Mouse (Mus musculus) common myeloid progenitor, adult 5-6 weeks (primary cell): ENCODE measurements around the gene Psg29. TPM values are rescaled to one million over a fixed set of nuclear protein-coding genes. Genes with fewer than 3 reads are reported as not detected.

ENCODE experiments used
- ATAC-seq: replicated peaks from 2 replicates; pipeline ENCODE4 v1.8.0; 2016; ENCODE audit warnings: low read depth, mild to moderate bottlenecking, moderate TSS enrichment, inconsistent platforms; ENCODE audit not compliant: poor library complexity, severe bottlenecking
- total RNA-seq: library from RNA; stranded (forward); fragments of 200-1000, 187-1606 nt; gene quantifications from 2 replicates; pipeline ENCODE4 v1.2.3, GENCODE M21; 2017

The Psg29 gene
- not detected in 2 replicates for total RNA-seq

DNA sequence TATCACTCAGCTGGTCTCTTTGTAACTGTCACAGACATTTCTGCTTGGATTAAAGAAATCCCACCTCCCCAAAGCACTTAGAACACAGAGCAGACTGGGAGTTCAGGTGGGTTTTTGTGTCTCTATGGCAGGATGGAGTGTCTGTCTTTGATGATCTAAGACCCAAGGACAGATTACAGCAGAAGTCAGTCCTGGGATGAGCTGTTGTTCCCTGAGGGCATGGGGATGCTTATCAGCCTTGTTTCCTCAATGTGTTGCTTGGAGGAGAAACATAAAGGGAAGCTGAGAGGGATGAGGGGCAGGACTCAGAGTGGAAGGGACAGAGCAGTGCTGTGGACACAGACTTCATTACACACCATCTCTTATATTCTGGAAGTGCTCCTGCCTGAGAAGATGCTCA lies at the start of gene Psg29:
Gene Psg29 (plus strand): TSS at position 301 of the 400 bp plus-strand sequence.
- ATAC-seq: no peak

GRCm38 (mm10) chr7:17155634-17156033 lies 47.6 kb upstream of the Psg29 start:
- ATAC-seq: peak; percentile 54; the same call in 1 of the 2 replicates

DNA sequence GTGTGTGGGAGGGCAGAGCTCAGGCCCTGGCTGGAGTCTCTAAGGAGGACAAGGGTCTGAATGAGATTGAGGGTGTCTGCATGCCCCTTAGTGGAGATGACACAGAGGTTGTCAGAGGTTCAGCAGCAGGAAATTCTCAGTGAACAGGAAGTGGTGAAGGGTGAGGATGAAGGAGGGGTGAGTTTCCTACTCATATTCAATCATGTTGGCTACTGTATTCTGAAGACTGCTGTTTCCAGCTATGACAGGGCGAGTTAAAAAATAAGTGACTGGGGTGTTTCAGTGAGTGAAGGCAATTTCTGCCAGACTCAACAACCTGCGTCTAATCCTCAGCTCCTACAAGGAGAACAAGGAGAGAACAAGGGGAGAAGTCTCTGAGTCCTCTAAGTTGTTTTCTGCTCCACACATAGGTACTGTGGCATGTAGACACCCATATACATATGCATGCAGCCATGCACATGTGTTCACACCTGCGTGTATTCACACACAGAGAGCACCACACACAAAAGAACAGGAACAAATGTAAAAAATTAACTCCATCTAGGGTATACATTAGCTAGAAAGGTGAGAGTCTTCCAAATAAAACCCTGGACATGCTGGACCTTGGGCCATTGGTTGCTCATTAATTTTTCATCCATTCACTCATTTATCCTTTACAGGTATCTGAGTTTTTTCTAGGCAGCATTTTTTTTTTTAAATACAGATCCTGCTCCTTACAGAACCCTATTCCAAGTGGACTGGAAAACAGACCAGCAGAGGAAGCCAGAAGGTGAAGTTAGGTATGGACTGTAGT lies 46.2 kb upstream of the Psg29 start:
- ATAC-seq: no peak

DNA sequence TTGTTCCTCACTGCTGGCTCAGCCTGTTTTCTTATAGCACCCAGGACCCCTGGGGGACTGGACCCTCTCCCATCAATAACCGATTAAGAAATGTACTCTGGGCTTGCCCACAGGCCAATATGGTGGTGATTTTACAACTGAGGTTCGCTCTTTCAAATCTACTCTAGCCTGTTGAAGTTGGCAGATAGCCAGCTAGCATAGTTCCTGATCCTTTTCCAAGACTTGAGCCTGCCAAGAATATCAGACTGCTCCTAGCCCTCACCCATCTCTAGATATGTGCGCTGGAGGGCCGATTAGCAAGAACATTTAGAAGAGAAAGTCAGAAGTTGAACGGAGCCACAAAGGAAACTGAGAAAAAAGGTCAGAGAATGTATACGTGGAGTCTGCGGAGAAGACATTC lies 44.3 kb upstream of the Psg29 start:
- no peak for ATAC-seq

- no peak for ATAC-seq
Observed at GRCm38 (mm10) chr7:17171827-17172226, 31.4 kb upstream of the Psg29 start.

- ATAC-seq: no peak
Observed at GRCm38 (mm10) chr7:17205530-17206184, 2.4 kb downstream of the Psg29 start.

Other genes with a start within 250 kb of the Psg29 start
- gene Pnmal1, start 243.8 kb upstream of the Psg29 start, total RNA-seq: 0.09 TPM in 1 of 2 replicates, not detected in the other
- 0.37 TPM in 1 of 2 replicates, not detected in the other for gene Gm42372, start 220.4 kb upstream of the Psg29 start, total RNA-seq
- 6.5 and 8.2 TPM in 2 replicates for gene Ccdc8, start 210.8 kb upstream of the Psg29 start, total RNA-seq
- 75.0 and 99.0 TPM in 2 replicates for gene Ppp5c, start 175.6 kb upstream of the Psg29 start, total RNA-seq
- 0.82 and 2.2 TPM in 2 replicates for gene Hif3a, start 141.1 kb upstream of the Psg29 start, total RNA-seq
- gene Psg16, start 129.4 kb upstream of the Psg29 start, total RNA-seq: 1.0 TPM in 1 of 2 replicates, not detected in the other
- gene Ceacam3, start 53.2 kb upstream of the Psg29 start, total RNA-seq: not detected in 2 replicates